Mouse (Mus musculus) adrenal gland, adult 18-20 months (tissue): ENCODE data around the gene Cnnm4. TPM values are rescaled to one million over a fixed set of nuclear protein-coding genes. Genes with fewer than 3 reads are reported as not detected.

Source experiments
- DNase-seq, 2 experiments: peaks; one replicate each; pipeline ENCODE4 v3.0.0; 2021 to 2022; ENCODE audit warnings: low spot score in 2 of 2
- total RNA-seq, 2 experiments: library from RNA; stranded (reverse); gene quantifications; 1 replicate in 1 of 2; 2 replicates in 1 of 2; pipeline ENCODE4 v1.2.3; 2021

The Cnnm4 gene
- total RNA-seq, 2 experiments from 2014 or later: 3.6 to 5.9 TPM

GRCm38 (mm10) chr1:36540132-36540531 is 68.7 kb downstream of the Cnnm4 start:
- no peak for DNase-seq

GRCm38 (mm10) chr1:36540807-36541206 is 69.4 kb downstream of the Cnnm4 start:
- no peak for DNase-seq

GRCm38 (mm10) chr1:36541844-36542243 is 70.4 kb downstream of the Cnnm4 start:
- DNase-seq: no peak

GRCm38 (mm10) chr1:36542925-36543324 is 71.5 kb downstream of the Cnnm4 start:
- no peak for DNase-seq

GRCm38 (mm10) chr1:36545382-36545781 is 74.0 kb downstream of the Cnnm4 start:
- no peak for DNase-seq

GRCm38 (mm10) chr1:36545845-36546600 is 74.6 kb downstream of the Cnnm4 start:
- no peak for DNase-seq

- peak; percentile 91 to 93 for DNase-seq
Measured at GRCm38 (mm10) chr1:36546888-36547471, 75.6 kb downstream of the Cnnm4 start, which contains the start of gene Ankrd39. Gene Ankrd39 (minus strand): TSS chr1:36547445.

- peak in 1 of 2 experiments; percentile 51 for DNase-seq
Measured at GRCm38 (mm10) chr1:36547981-36548598, 76.7 kb downstream of the Cnnm4 start.

GRCm38 (mm10) chr1:36548771-36549170 is 77.4 kb downstream of the Cnnm4 start:
- DNase-seq: no peak

- DNase-seq: no peak
Measured at GRCm38 (mm10) chr1:36549491-36549890, 78.1 kb downstream of the Cnnm4 start.

GRCm38 (mm10) chr1:36550075-36550863 is 78.8 kb downstream of the Cnnm4 start:
- DNase-seq: no peak

GRCm38 (mm10) chr1:36551904-36552303 is 80.5 kb downstream of the Cnnm4 start:
- DNase-seq: no peak

- DNase-seq: no peak
Measured at GRCm38 (mm10) chr1:36552506-36552905, 81.1 kb downstream of the Cnnm4 start.

GRCm38 (mm10) chr1:36554633-36555399 is 83.4 kb downstream of the Cnnm4 start:
- DNase-seq: no peak

- no peak for DNase-seq
Measured at GRCm38 (mm10) chr1:36555798-36556395, 84.5 kb downstream of the Cnnm4 start.

GRCm38 (mm10) chr1:36556553-36557456 is 85.4 kb downstream of the Cnnm4 start:
- DNase-seq: peak; percentile 92 to 93

- DNase-seq: peak; percentile 70 to 74
Measured at GRCm38 (mm10) chr1:36557457-36558011, 86.1 kb downstream of the Cnnm4 start.
